Mouse (Mus musculus) left cerebral cortex, adult 2 months (tissue): ENCODE results near the gene Hk1. TPM values are rescaled to one million over a fixed set of nuclear protein-coding genes. Genes with fewer than 3 reads are reported as not detected.

ENCODE experiments used
- DNase-seq, 2 experiments: peaks; one replicate each; pipeline ENCODE4 v3.0.0; 2021 to 2022; ENCODE audit warnings: low spot score in 2 of 2, mixed read lengths in 1 of 2; ENCODE audit errors: extremely low spot score in 1 of 2
- H3K27ac ChIP-seq: fragments of 200-600 bp; 2 replicates; pipeline ENCODE4 v1.8.1; 2022
- H3K4me3 ChIP-seq: fragments of 200-600 bp; 2 replicates; pipeline ENCODE4 v1.8.1; 2022
- CTCF ChIP-seq: fragments of 200-600 bp; IDR thresholded peaks from 2 replicates; pipeline ENCODE4 v1.8.1; 2022; ENCODE audit warnings: antibody characterized with exemption, mild to moderate bottlenecking, moderate library complexity
- intact Hi-C: fragments of 180-260 bp; cut with DNase I; formaldehyde crosslinking; loops from one replicate; pipeline ENCODE4 v1.15.1; 2025
- total RNA-seq, 2 experiments: library from RNA; stranded (reverse); gene quantifications; 2 replicates each; pipeline ENCODE4 v1.2.3; 2021

Gene Hk1
- total RNA-seq, 2 experiments from 2014 or later = 298 to 310 TPM

- Histone ChIP-seq H3K27ac (peak overlapping the region; percentile 92), H3K4me3 (peak overlapping the region; percentile 77)
- no peak; the same call in 1 of the 2 replicates for TF ChIP-seq CTCF
- intact Hi-C loops = loop anchor here (1.0 to 5.0 kb wide), 3 partner anchors 40 to 147 kb away; partner anchors contain the start of gene Vps26a
- peak; percentile 97 for DNase-seq
Observed at GRCm38 (mm10) chr10:62340095-62340731, 39.5 kb downstream of the Hk1 start.

GRCm38 (mm10) chr10:62339211-62340094 is 40.3 kb downstream of the Hk1 start:
- no peak for TF ChIP-seq CTCF
- Histone ChIP-seq H3K27ac (peak overlapping the region; percentile 92), H3K4me3 (peak overlapping the region; percentile 77)
- DNase-seq = peak; percentile 60 to 69
- intact Hi-C loops = loop anchor here (1.0 to 5.0 kb wide), 3 partner anchors 39 to 147 kb away; partner anchors contain the start of gene Vps26a

- DNase-seq = no peak
- peak overlapping the region; percentile 92 for H3K27ac ChIP-seq
- TF ChIP-seq CTCF = no peak
- intact Hi-C loops = no loop called here
- peak overlapping the region; percentile 77 for H3K4me3 ChIP-seq
Observed at GRCm38 (mm10) chr10:62338626-62339025, 41.1 kb downstream of the Hk1 start.

- intact Hi-C loops = no loop called here
- no peak for TF ChIP-seq CTCF
- no peak for DNase-seq
- Histone ChIP-seq H3K4me3 (peak overlapping the region; percentile 77), H3K27ac (peak overlapping the region; percentile 92; the same call in 1 of the 2 replicates)
Observed at GRCm38 (mm10) chr10:62338176-62338575, 41.5 kb downstream of the Hk1 start.

DNA sequence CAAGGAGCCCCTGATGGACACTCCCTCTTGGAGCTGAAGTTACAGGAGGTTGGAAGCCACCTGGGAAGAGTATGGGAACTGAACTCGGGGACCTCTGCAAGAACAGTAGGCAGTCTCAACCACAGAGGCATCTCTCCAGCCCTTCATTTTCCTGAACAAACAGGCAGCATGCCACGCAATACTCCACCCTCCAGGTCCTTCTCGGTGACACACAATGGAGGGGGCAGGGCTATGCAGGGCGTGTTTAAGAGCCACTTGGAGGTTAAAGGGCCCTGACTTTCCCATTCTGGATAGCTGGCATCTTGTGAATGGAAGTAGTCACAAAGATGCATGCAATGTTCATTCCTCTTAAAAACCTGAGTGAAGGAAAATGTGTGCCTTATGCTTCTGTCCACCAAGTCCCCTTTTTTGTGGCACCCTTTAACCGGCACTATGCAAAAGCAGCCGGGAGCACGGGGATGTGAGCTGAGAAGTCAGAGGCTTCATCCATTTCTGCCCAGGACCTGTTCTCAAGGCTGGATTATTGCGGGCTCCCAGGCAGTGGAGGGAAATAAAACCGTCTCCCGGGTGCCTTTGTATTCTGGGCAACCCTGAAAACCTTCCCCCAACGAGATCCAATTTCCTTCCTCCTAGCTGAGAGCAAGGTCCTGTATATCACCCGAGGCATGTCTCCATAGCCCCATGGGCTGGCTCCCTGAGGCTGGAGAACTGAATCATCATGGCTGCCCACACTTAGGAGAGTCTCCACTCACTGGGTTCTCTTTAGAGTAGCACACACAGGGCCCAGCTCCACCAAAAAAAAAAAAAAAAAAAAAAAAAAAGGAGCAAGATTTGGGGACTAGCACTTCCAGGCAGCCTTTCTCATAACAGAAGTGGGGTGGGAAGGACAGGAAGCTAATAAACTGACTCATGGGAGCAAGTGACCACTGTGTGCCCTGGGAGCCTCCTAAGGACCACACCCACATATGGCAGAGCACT is 42.8 kb downstream of the Hk1 start:
- no peak for TF ChIP-seq CTCF
- peak overlapping the region; percentile 53; the same call in 1 of the 2 replicates for H3K27ac ChIP-seq
- no peak for DNase-seq
- no peak overlapping the region for H3K4me3 ChIP-seq
- intact Hi-C loops = no loop called here

DNA sequence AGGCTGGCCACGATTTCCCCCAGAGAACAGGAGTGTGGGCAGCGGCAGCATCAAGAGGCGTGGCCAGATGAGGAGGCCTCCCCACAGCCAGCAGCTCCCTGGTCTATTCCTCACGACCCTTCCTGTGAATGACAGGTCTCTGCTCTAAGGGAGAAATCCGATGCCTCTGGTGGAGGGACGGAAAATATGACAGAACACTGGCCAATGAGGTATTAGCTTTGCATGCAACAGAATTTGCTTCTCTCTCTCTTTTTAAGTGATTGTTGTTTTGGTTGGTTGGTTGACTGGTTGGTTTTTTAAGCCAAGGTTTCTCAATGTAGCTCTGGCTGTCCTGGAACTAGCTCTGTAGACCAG is 44.3 kb downstream of the Hk1 start:
- intact Hi-C loops = no loop called here
- no peak for TF ChIP-seq CTCF
- H3K27ac ChIP-seq = no peak overlapping the region
- H3K4me3 ChIP-seq = no peak overlapping the region
- DNase-seq = no peak

DNA sequence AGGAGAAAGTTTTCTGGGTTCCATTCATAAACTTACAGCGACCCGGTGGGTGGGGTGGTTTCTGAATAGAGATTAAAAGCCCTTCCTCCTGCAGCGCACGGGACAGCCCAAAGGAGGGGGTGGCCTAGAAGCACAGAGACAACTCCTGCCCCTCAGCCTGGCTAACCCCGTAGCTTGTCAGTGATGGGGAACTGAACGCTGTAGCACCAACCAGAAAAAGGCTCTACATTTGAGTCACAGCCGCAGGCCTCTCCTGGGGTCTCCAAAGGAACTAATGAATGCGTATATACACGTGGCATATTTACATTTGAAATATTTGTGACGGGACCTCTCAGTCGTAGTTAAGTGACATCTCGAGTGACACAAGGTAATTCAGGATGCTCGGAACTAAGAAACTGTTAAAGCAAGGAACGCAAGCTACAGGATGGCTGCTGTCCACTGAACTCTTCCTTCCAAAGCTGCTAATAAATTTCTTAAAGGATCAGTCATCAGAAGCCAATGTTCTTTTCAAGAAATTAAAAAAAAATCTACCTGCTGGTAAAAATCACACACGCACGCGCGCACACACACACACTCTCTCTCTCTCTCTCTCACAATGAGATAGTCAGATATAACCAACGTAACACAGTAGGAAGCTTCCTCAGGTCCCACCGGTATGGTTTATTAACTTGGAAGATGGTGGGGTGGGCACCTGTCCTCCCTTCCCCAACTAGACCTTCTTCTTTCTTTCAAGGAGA is 44.9 kb downstream of the Hk1 start:
- no peak for DNase-seq
- intact Hi-C loops = no loop called here
- Histone ChIP-seq H3K4me3 (no peak overlapping the region), H3K27ac (no peak overlapping the region)
- no peak for TF ChIP-seq CTCF

DNA sequence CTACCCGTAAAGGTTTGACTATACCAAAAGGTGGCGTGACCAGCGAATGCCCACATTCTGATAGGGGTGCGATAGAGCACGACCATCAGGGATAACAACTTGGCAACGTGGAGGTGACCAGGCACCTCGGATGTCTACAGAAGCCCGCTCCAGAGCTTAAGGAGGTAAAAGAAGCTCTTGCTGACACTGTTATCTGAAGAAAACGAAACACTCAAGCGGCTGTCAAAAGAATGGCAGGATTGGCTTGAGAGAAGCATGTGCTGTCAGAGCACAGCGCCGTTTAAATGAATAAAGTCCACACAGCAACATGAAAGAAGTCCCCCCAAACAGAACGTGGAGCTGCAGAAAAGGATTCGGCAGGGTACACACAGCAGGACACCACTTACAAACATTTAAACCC is 46.4 kb downstream of the Hk1 start:
- intact Hi-C loops = no loop called here
- no peak overlapping the region for H3K4me3 ChIP-seq
- no peak overlapping the region for H3K27ac ChIP-seq
- DNase-seq = no peak
- TF ChIP-seq CTCF = no peak

- H3K27ac ChIP-seq = no peak overlapping the region
- TF ChIP-seq CTCF = no peak
- peak overlapping the region; percentile 31 for H3K4me3 ChIP-seq
- intact Hi-C loops = no loop called here
- DNase-seq = peak; percentile 45 to 52
Observed at GRCm38 (mm10) chr10:62332514-62332913, 47.2 kb downstream of the Hk1 start.

- intact Hi-C loops = no loop called here
- H3K4me3 ChIP-seq = no peak overlapping the region
- no peak for TF ChIP-seq CTCF
- no peak for DNase-seq
- no peak overlapping the region for H3K27ac ChIP-seq
Observed at GRCm38 (mm10) chr10:62331771-62332170, 47.9 kb downstream of the Hk1 start.

DNA sequence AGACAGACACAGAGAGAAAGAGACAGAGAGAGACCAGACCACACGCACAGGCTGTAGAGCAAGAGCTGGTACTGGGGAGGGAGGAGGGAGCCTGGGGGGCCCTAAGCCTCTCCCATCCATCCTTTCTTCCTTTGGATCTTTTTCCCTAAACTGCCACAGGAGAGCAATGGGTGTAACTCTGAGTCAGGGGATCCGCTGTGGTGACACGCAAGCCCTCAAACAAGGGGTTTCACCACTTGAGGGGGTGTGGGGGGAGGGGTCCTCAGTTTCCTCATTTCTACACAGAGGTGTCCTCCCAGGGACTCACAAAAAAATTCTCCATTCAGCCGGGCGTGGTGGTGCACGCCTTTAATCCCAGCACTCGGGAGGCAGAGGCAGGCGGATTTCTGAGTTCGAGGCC is 48.4 kb downstream of the Hk1 start:
- DNase-seq = no peak
- Histone ChIP-seq H3K27ac (no peak overlapping the region), H3K4me3 (no peak overlapping the region)
- intact Hi-C loops = no loop called here
- TF ChIP-seq CTCF = no peak
